Mouse (Mus musculus): ENCODE measurements at regions not wholly inside any gene's neighbourhood (a gene's known extent, or its start where the extent isn't known, plus 50 kb on each side); places are given as distances from the start of the nearest gene placed in this dataset.

- WGBS = 58% methylated on average over 3 of the region's 3 CpGs
- TF ChIP-seq CTCF (IDR thresholded peaks at IDR 0.05; ENCODE audit: low read depth, low read length) (no peak), POLR2A (IDR thresholded peaks at IDR 0.05; ENCODE audit: extremely low read depth, insufficient read depth, low read length) (no peak)
- H3K27me3 ChIP-seq (ENCODE audit: control insufficient read depth, insufficient read depth, low read length) = no peaks in the 10 kb centered on the region
Measured at GRCm38 (mm10) chr3:70097813-70098212, 90.4 kb downstream of the Otol1 start.

GRCm38 (mm10) chr3:70102091-70102490 is 94.7 kb downstream of the Otol1 start:
- H3K4me1 ChIP-seq (ENCODE audit: control insufficient read depth, insufficient read depth, low read length) = no peaks in the 10 kb centered on the region
- TF ChIP-seq CTCF (IDR thresholded peaks at IDR 0.05; ENCODE audit: low read depth, low read length) = no peak
- TF ChIP-seq POLR2A (IDR thresholded peaks at IDR 0.05; ENCODE audit: extremely low read depth, insufficient read depth, low read length) = no peak
- no peak for DNase-seq (ENCODE audit: extremely low read depth, low read depth, low spot score)
- H3K79me2 ChIP-seq (ENCODE audit: control insufficient read depth, insufficient read depth, low read length) = no peaks in the 10 kb centered on the region
- 58% methylated on average over 7 of the region's 7 CpGs for WGBS
- H3K36me3 ChIP-seq (ENCODE audit: control insufficient read depth, insufficient read depth, low read length) = no peaks in the 10 kb centered on the region
- H3K27ac ChIP-seq (replicated peaks; ENCODE audit: insufficient read depth, low read depth, low read length) = no peak overlapping the region
- H3K27me3 ChIP-seq (ENCODE audit: control insufficient read depth, insufficient read depth, low read length) = no peaks in the 10 kb centered on the region
- H3K4me3 ChIP-seq (ENCODE audit: insufficient read depth, low read depth, low read length) = no peak overlapping the region
- H3K9ac ChIP-seq (ENCODE audit: low read depth, low read length) = no peak overlapping the region

More at GRCm38 (mm10) chr3:70097813-70098212, 90.4 kb downstream of the Otol1 start:
- Histone ChIP-seq H3K4me1 (ENCODE audit: control insufficient read depth, insufficient read depth, low read length) (no peaks in the 10 kb centered on the region), H3K9ac (ENCODE audit: low read depth, low read length) (no peak overlapping the region), H3K79me2 (ENCODE audit: control insufficient read depth, insufficient read depth, low read length) (no peaks in the 10 kb centered on the region), H3K36me3 (ENCODE audit: control insufficient read depth, insufficient read depth, low read length) (no peaks in the 10 kb centered on the region), H3K27ac (replicated peaks; ENCODE audit: insufficient read depth, low read depth, low read length) (no peak overlapping the region), H3K4me3 (ENCODE audit: insufficient read depth, low read depth, low read length) (no peak overlapping the region)
- DNase-seq (ENCODE audit: extremely low read depth, low read depth, low spot score) = no peak

GRCm38 (mm10) chr3:70102593-70103213 is 95.3 kb downstream of the Otol1 start:
- no peak overlapping the region for H3K9ac ChIP-seq (ENCODE audit: low read depth, low read length)
- no peaks in the 10 kb centered on the region for H3K27me3 ChIP-seq (ENCODE audit: control insufficient read depth, insufficient read depth, low read length)
- WGBS = 75% methylated on average over 10 of the region's 10 CpGs
- no peaks in the 10 kb centered on the region for H3K36me3 ChIP-seq (ENCODE audit: control insufficient read depth, insufficient read depth, low read length)
- H3K27ac ChIP-seq (replicated peaks; ENCODE audit: insufficient read depth, low read depth, low read length) = no peak overlapping the region
- DNase-seq (ENCODE audit: extremely low read depth, low read depth, low spot score) = no peak
- no peaks in the 10 kb centered on the region for H3K4me1 ChIP-seq (ENCODE audit: control insufficient read depth, insufficient read depth, low read length)
- no peak for TF ChIP-seq CTCF (IDR thresholded peaks at IDR 0.05; ENCODE audit: low read depth, low read length)
- TF ChIP-seq POLR2A (IDR thresholded peaks at IDR 0.05; ENCODE audit: extremely low read depth, insufficient read depth, low read length) = no peak
- no peaks in the 10 kb centered on the region for H3K79me2 ChIP-seq (ENCODE audit: control insufficient read depth, insufficient read depth, low read length)
- H3K4me3 ChIP-seq (ENCODE audit: insufficient read depth, low read depth, low read length) = no peak overlapping the region

- H3K27me3 ChIP-seq (ENCODE audit: control insufficient read depth, insufficient read depth, low read length) = no peaks in the 10 kb centered on the region
- DNase-seq (ENCODE audit: extremely low read depth, low read depth, low spot score) = peak; percentile 58
- 5% methylated on average over 21 of the region's 21 CpGs for WGBS
- H3K36me3 ChIP-seq (ENCODE audit: control insufficient read depth, insufficient read depth, low read length) = no peaks in the 10 kb centered on the region
- peak overlapping the region; percentile 1; the same call in 1 of the 2 replicates for H3K4me3 ChIP-seq (ENCODE audit: insufficient read depth, low read depth, low read length)
- H3K79me2 ChIP-seq (ENCODE audit: control insufficient read depth, insufficient read depth, low read length) = no peaks in the 10 kb centered on the region
- no peak overlapping the region for H3K9ac ChIP-seq (ENCODE audit: low read depth, low read length)
- H3K4me1 ChIP-seq (ENCODE audit: control insufficient read depth, insufficient read depth, low read length) = no peaks in the 10 kb centered on the region
- H3K27ac ChIP-seq (replicated peaks; ENCODE audit: insufficient read depth, low read depth, low read length) = no peak overlapping the region
- no peak for TF ChIP-seq CTCF (IDR thresholded peaks at IDR 0.05; ENCODE audit: low read depth, low read length)
- TF ChIP-seq POLR2A (IDR thresholded peaks at IDR 0.05; ENCODE audit: extremely low read depth, insufficient read depth, low read length) = no peak
Measured at GRCm38 (mm10) chr3:70103983-70104827, 96.8 kb downstream of the Otol1 start.

GRCm38 (mm10) chr3:70104828-70105399 is 97.5 kb downstream of the Otol1 start:
- TF ChIP-seq CTCF (IDR thresholded peaks at IDR 0.05; ENCODE audit: low read depth, low read length) = peak; percentile 60; the same call in 1 of the 2 replicates
- no peak for TF ChIP-seq POLR2A (IDR thresholded peaks at IDR 0.05; ENCODE audit: extremely low read depth, insufficient read depth, low read length)
- Histone ChIP-seq H3K36me3 (ENCODE audit: control insufficient read depth, insufficient read depth, low read length) (no peaks in the 10 kb centered on the region), H3K4me3 (ENCODE audit: insufficient read depth, low read depth, low read length) (no peak overlapping the region), H3K27ac (replicated peaks; ENCODE audit: insufficient read depth, low read depth, low read length) (no peak overlapping the region), H3K4me1 (ENCODE audit: control insufficient read depth, insufficient read depth, low read length) (no peaks in the 10 kb centered on the region), H3K27me3 (ENCODE audit: control insufficient read depth, insufficient read depth, low read length) (no peaks in the 10 kb centered on the region), H3K79me2 (ENCODE audit: control insufficient read depth, insufficient read depth, low read length) (no peaks in the 10 kb centered on the region), H3K9ac (ENCODE audit: low read depth, low read length) (no peak overlapping the region)
- WGBS = 11% methylated on average over 7 of the region's 7 CpGs
- DNase-seq (ENCODE audit: extremely low read depth, low read depth, low spot score) = peak; percentile 45
